Mouse (Mus musculus) liver, postnatal 0 days (tissue): ENCODE measurements around the gene Lgmn. TPM values are rescaled to one million over a fixed set of nuclear protein-coding genes. Genes with fewer than 3 reads are reported as not detected.

Experiments used
- ATAC-seq: fragments of 200-750 bp; cut with Nextera tagmentation; 2 replicates; pipeline ENCODE4 v1.8.0; 2017; ENCODE audit warnings: mild to moderate bottlenecking, moderate library complexity
- DNase-seq: peaks from one replicate; pipeline ENCODE4 v3.0.0-alpha.2; 2016
- H3K27ac ChIP-seq: fragments of 300-500 bp; sonication (generic); 2 replicates; pipeline ENCODE4 v1.5.1; 2014; ENCODE audit warnings: antibody characterized with exemption, moderate library complexity, mild to moderate bottlenecking, low read depth
- H3K27me3 ChIP-seq: fragments of 300-500 bp; sonication (generic); 2 replicates; pipeline ENCODE4 v1.6.1; 2014; ENCODE audit warnings: low read length, control low read depth, mixed read lengths; ENCODE audit not compliant: insufficient read depth
- H3K36me3 ChIP-seq: fragments of 300-500 bp; sonication (generic); replicated peaks from 2 replicates; pipeline ENCODE4 v1.6.1; 2014; ENCODE audit warnings: mild to moderate bottlenecking, control low read depth, low read length, moderate library complexity, mixed read lengths; ENCODE audit not compliant: insufficient read depth
- H3K4me1 ChIP-seq: fragments of 300-500 bp; sonication (generic); 2 replicates; pipeline ENCODE4 v1.6.1; 2014; ENCODE audit warnings: antibody characterized with exemption, mild to moderate bottlenecking, control low read depth; ENCODE audit not compliant: insufficient read depth
- H3K4me2 ChIP-seq: fragments of 300-500 bp; sonication (generic); 2 replicates; pipeline ENCODE4 v1.6.1; 2014; ENCODE audit warnings: low read depth, mild to moderate bottlenecking, low read length, moderate library complexity, mixed read lengths
- H3K4me3 ChIP-seq: fragments of 300-500 bp; sonication (generic); 2 replicates; pipeline ENCODE4 v1.5.1; 2014; ENCODE audit warnings: low read depth, low read length
- H3K9ac ChIP-seq: fragments of 300-500 bp; sonication (generic); replicated peaks from 2 replicates; pipeline ENCODE4 v1.6.1; 2014; ENCODE audit warnings: mild to moderate bottlenecking, moderate library complexity
- H3K9me3 ChIP-seq: fragments of 300-500 bp; sonication (generic); 2 replicates; pipeline ENCODE4 v1.6.1; 2016; ENCODE audit warnings: mild to moderate bottlenecking, control low read depth, low read length, mixed read lengths
- CTCF ChIP-seq: sonication (generic); IDR thresholded peaks from 2 replicates; pipeline ENCODE4 v1.5.1; 2016; ENCODE audit warnings: antibody characterized with exemption, low read depth
- EP300 ChIP-seq: IDR thresholded peaks from 2 replicates; pipeline ENCODE4 v1.6.1; 2016; ENCODE audit warnings: antibody characterized with exemption, low read depth, mild to moderate bottlenecking
- WGBS: fragments of 180-500 bp; shearing (Covaris S2); extraction: QIAGEN DNeasy Blood & Tissue Kit; methylation state at CpG from one replicate; pipeline ENCODE4 v1.1.7; 2014; ENCODE audit not compliant: insufficient replicate concordance; 5-methylcytosine and 5-hydroxymethylcytosine counted together
- polyA plus RNA-seq: library from polyadenylated mRNA; unstranded; fragments of >200 nt; fragmentation: Nextera tagmentation; extraction: Ambion mirVana; gene quantifications from 2 replicates; pipeline ENCODE4 v1.2.1, GENCODE M21; 2015

The Lgmn gene
- polyA plus RNA-seq = 140 and 142 TPM in 2 replicates

DNA sequence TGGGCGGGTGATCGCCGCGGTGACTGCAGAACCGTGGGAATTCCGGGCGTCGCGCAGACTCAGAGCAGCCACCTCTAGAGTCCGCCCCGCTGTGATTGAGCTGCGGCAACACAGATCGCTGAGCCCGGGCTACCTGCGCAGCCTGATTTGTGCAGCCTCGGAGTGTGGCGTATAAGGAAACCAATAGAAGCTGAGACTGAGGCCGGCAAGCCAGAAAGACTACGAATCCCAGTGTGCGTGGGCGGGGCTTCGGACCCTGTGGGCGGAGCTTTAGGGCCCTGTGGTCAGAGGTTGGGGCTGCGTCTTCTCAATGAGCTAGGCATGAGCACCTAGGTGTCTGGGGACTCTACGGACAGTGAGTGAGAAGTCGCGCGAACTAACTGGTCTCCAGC, at the start of gene Lgmn:
Gene Lgmn (minus strand): TSS at position 182 of the 392 bp plus-strand sequence.
- Histone ChIP-seq H3K4me3 (peak within 1 kb of the TSS; percentile 56), H3K36me3 (no peaks in the 10 kb centered on the region), H3K9me3 (no peaks in the 10 kb centered on the region), H3K27me3 (no peaks in the 10 kb centered on the region), H3K27ac (peak within 1 kb of the TSS; percentile 41), H3K4me1 (no peaks in the 10 kb centered on the region; the same call in 1 of the 2 replicates), H3K4me2 (peak within 1 kb of the TSS; percentile 70), H3K9ac (peak within 1 kb of the TSS; percentile 63)
- DNase-seq (peak; percentile 95), ATAC-seq (peak; percentile 98)
- WGBS = under 1% methylated on average over 28 of the region's 28 CpGs
- TF ChIP-seq CTCF (no peak), EP300 (no peak)

DNA sequence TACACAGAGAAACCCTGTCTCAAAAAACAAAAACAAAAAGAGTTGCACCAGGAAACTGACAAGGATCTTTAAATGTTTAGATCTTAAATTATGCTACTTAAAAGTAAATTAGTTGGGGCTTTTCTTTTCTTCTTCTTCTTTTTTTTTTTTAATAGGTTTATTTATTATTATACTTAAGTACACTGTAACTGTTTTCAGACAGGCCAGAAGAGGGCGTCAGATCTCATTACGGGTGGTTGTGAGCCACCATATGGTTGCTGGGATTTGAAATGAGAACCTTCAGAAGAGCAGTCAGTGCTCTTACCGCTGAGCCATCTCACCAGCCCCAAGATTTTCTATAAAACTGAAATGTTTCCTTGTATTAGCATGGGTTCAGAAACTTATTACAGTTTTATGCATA, 45.3 kb upstream of the Lgmn start:
- no peak overlapping the region for H3K4me3 ChIP-seq
- no peaks in the 10 kb centered on the region for H3K4me1 ChIP-seq
- no peaks in the 10 kb centered on the region for H3K27me3 ChIP-seq
- H3K27ac ChIP-seq = no peak overlapping the region
- 67% methylated on average over 3 of the region's 3 CpGs for WGBS
- no peaks in the 10 kb centered on the region for H3K9me3 ChIP-seq
- TF ChIP-seq CTCF = 0 out of 2 replicates have a peak, but pooled peaks have one; percentile 4
- TF ChIP-seq EP300 = no peak
- ATAC-seq (no peak), DNase-seq (no peak)
- no peak overlapping the region for H3K4me2 ChIP-seq
- H3K36me3 ChIP-seq = peaks cover 59% of the 10 kb centered on the region
- no peak overlapping the region for H3K9ac ChIP-seq

DNA sequence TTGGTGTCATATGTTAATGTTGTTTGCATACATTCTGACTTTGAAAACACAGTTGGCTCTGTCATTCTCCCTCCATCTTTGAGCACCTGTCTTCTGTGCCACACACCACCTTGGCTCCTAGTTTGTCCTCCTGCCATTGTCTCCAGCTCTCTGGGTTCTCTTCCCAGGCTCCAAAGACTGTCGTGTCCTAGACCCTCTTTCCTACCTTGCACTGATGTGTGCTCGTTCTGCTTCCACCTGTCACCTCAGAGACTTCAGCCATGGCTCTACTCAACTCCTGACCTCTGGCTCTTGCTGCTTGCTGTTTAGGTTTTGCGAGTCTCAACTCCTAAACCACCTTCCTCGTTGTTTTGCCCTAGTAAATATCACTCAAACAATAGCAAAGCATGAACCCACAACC, 40.9 kb upstream of the Lgmn start:
- DNase-seq (no peak), ATAC-seq (no peak)
- Histone ChIP-seq H3K4me2 (no peak overlapping the region), H3K9ac (no peak overlapping the region), H3K4me3 (no peak overlapping the region), H3K27me3 (no peaks in the 10 kb centered on the region), H3K36me3 (peaks cover 49% of the 10 kb centered on the region), H3K9me3 (no peaks in the 10 kb centered on the region), H3K27ac (no peak overlapping the region), H3K4me1 (no peaks in the 10 kb centered on the region)
- TF ChIP-seq EP300 (no peak), CTCF (no peak)
- WGBS = 80% methylated on average over 4 of the region's 4 CpGs

DNA sequence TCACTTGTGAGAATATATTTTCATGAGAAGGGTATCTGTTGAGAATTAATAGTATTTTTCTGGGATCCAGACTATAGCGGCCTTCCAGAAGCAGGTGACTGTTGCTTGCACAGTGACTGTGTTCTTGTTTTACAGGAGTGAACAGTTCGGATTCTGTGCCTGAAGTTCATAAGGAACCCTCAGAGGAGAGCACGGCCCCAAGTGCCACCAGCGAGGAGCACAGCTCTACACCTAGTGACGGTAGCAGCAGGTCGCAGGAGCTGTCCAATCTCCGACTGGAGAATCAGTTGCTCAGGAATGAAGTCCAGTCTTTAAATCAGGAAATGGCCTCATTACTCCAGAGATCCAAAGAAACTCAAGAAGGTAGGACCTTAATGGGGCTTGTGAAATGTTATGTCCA, 34.8 kb upstream of the Lgmn start:
- Histone ChIP-seq H3K36me3 (peaks cover 32% of the 10 kb centered on the region), H3K4me2 (no peak overlapping the region), H3K27me3 (no peaks in the 10 kb centered on the region), H3K4me1 (peaks cover 4% of the 10 kb centered on the region; the same call in 1 of the 2 replicates), H3K27ac (no peak overlapping the region), H3K4me3 (no peak overlapping the region), H3K9me3 (no peaks in the 10 kb centered on the region), H3K9ac (no peak overlapping the region)
- TF ChIP-seq CTCF = no peak
- no peak for TF ChIP-seq EP300
- WGBS = 85% methylated on average over 7 of the region's 7 CpGs
- DNase-seq (no peak), ATAC-seq (no peak)

DNA sequence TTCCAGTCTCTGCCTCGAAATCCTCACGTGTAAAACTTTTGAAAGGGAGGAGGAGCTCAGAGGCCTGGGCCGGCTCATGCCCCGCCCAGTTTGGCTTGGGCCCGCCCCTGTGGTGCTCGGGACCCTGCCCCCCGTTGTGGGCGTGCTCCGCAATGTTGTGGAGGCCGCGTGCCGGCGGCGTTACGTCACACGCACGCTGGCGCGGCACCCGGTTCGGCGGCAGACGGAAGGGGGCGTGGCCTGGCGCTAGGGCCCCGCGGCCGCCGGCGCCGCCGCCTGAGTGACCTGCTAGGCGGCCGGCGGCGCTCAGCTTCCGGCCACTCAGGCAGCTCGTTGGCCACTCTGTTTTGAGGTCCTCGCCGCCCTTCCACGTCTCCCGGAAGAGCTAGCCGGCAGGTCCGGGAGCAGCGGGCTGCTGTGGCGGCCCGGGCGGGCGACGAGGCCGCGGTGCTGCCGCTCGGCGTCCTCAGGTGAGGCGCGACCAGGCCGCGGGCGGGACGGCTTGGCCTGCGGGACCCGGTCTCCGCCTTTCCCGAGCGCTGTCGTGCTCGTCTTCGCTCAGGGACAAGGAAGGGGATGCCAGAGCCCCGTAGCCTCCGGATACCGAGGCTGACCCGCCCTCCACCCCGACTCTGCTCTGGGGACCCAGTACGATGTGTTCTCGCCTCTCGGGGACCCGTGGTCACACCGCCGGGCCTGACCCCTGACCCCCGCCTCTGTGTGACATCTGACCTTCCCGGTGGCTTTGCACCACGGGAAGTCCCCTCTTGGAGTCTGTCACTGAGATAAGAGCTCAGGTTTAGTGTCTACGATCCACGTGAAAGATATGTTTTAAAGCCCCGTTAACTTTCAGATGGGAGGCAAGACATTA, 29.5 kb upstream of the Lgmn start, which contains the start of gene Golga5:
Gene Golga5 (plus strand): TSS at position 242 of the 871 bp plus-strand sequence.
- 1% methylated on average over 73 of the region's 86 CpGs for WGBS
- TF ChIP-seq CTCF (no peak), EP300 (no peak)

DNA sequence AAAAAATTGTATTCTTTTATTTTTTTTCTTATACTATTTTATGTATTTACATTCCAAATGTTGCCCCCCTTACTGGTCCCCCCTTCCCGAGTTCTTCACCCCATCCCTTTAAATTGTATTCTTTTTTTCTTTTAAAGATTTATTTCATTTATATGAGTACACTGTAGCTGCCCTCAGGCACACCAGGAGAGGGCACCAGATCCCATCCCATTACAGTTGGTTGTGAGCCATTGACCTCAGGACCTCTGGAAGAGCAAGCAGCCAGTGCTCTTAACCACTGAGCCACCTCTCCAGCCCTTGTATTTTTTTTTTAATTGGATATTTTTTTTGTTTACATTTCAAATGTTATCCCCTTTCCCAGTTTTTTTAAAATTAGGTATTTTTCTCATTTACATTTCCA, 28.5 kb upstream of the Lgmn start:
- Histone ChIP-seq H3K36me3 (peaks cover 8% of the 10 kb centered on the region), H3K27me3 (no peaks in the 10 kb centered on the region), H3K9me3 (no peaks in the 10 kb centered on the region), H3K4me3 (no peak overlapping the region), H3K27ac (no peak overlapping the region), H3K9ac (no peak overlapping the region), H3K4me2 (no peak overlapping the region), H3K4me1 (peaks cover 4% of the 10 kb centered on the region; the same call in 1 of the 2 replicates)
- no peak for ATAC-seq
- DNase-seq = no peak
- 93% methylated on average over 1 of the region's 1 CpGs for WGBS
- TF ChIP-seq EP300 (no peak), CTCF (no peak)

More for the DNA sequence above, 29.5 kb upstream of the Lgmn start, which contains the start of gene Golga5:
- Histone ChIP-seq H3K36me3 (peaks cover 13% of the 10 kb centered on the region), H3K4me1 (peaks cover 4% of the 10 kb centered on the region; the same call in 1 of the 2 replicates), H3K9me3 (no peaks in the 10 kb centered on the region), H3K4me2 (peak within 1 kb of the TSS; percentile 76), H3K27ac (peak within 1 kb of the TSS; percentile 96), H3K4me3 (peak within 1 kb of the TSS; percentile 71), H3K27me3 (no peaks in the 10 kb centered on the region), H3K9ac (peak within 1 kb of the TSS; percentile 91)
- peak; percentile 99 for DNase-seq
- peak; percentile 98 for ATAC-seq
